Mouse (Mus musculus) lung, adult 2 months (tissue): ENCODE measurements around the gene Degs1.

Experiments
- CTCF ChIP-seq: fragments of 200-500 bp; IDR thresholded peaks from 2 replicates; pipeline ENCODE4 v1.5.1; 2011; ENCODE audit warnings: mild to moderate bottlenecking, low read length, control low read depth; ENCODE audit not compliant: insufficient read depth
- POLR2A ChIP-seq: fragments of 200-500 bp; IDR thresholded peaks from 2 replicates; pipeline ENCODE4 v1.6.1; 2011; ENCODE audit warnings: low read depth, mild to moderate bottlenecking, control low read depth, low read length, borderline replicate concordance; ENCODE audit errors: extremely low read depth

DNA sequence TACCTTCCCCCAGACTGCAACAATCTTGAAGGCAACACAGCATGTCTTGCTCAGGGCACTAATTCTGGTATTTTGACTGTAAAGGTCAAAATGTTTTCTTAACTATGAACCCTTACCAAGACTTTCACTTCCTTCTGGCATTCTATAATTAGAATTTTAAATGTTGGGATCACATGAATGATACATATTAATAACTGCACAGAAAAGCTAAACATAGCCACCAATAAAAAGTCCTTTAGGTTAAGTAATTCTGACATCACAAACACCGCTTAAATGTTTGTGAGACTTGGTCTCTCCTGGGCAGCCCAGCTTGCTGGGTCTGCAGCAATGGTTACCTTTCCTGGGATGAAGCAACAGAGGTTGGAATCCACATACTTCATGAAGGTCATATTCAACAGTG is 43.3 kb upstream of the Degs1 start:
- TF ChIP-seq CTCF (no peak), POLR2A (no peak)
